Comparison of ENCODE assay signal across 12 mouse cellular contexts in genomic region chr7:98876119-98876518, GRCm38 (mm10). TPM values are rescaled to one million over a fixed set of nuclear protein-coding genes. Genes with fewer than 3 reads are reported as not detected.
DNase-seq lines count a peak whose midpoint lies in the region; ATAC-seq and TF ChIP-seq lines count a peak whose summit lies in the region.
"Had no signal": no experiment of that assay in that cellular context is flagged by ENCODE, and none has a peak within 500 bp of the region (broad histone marks: within the 10 kb centered on the region; RNA-seq: fewer than 3 reads in every experiment).

No protein-coding gene starts in this region.

- peak; percentile 46 for DNase-seq in heart, postnatal 4 days
- DNase-seq in heart, postnatal 36 days = no peak
- DNase-seq in 3T3-L1 (ENCODE audit: low read depth, low spot score) (peak; percentile 22), ES-CJ7 (ENCODE audit: low read depth, low spot score) (peak; percentile 35)
- DNase-seq in hindbrain, postnatal 0 days (ENCODE audit: low spot score) = no peak
- DNase-seq in kidney, adult 9 months = no peak
- DNase-seq: adrenal gland, postnatal 25 days; kidney, postnatal 10 days; liver, embryonic 13.5 days had no signal

- no peak for TF ChIP-seq CTCF in hindbrain, postnatal 0 days (IDR thresholded peaks at IDR 0.05; ENCODE audit: low read depth)

- peaks cover 11% of the 10 kb centered on the region; the same call in 1 of the 2 replicates for H3K4me1 ChIP-seq in hindbrain, postnatal 0 days (ENCODE audit: insufficient read depth, low read length)
- H3K4me1 ChIP-seq: liver, embryonic 13.5 days had no signal

- no peaks in the 10 kb centered on the region for H3K27me3 ChIP-seq in hindbrain, postnatal 0 days (ENCODE audit: insufficient read depth, low read length)

- peak overlapping the region; percentile 36; the same call in 1 of the 2 replicates for H3K4me2 ChIP-seq in hindbrain, postnatal 0 days (ENCODE audit: low read depth, low read length)
- H3K4me2 ChIP-seq: liver, embryonic 13.5 days had no signal

- intact Hi-C loops in heart, postnatal 36 days (cut with DNase I) = no loop called here

- no peak overlapping the region for H3K9ac ChIP-seq in hindbrain, postnatal 0 days (replicated peaks; ENCODE audit: low read length)
- H3K9ac ChIP-seq: hindbrain, embryonic 15.5 days; liver, embryonic 13.5 days had no signal

- H3K27ac ChIP-seq in hindbrain, postnatal 0 days = no peak overlapping the region
- H3K27ac ChIP-seq: hindbrain, embryonic 15.5 days; liver, embryonic 13.5 days had no signal

- H3K36me3 ChIP-seq in hindbrain, postnatal 0 days (ENCODE audit: insufficient read depth, low read length) = no peaks in the 10 kb centered on the region
- H3K36me3 ChIP-seq: hindbrain, embryonic 15.5 days; liver, embryonic 13.5 days had no signal

- H3K4me3 ChIP-seq in hindbrain, postnatal 0 days (ENCODE audit: low read length) = no peak overlapping the region
- H3K4me3 ChIP-seq: hindbrain, embryonic 15.5 days; liver, embryonic 13.5 days; megakaryocyte, embryonic 14.5 days had no signal

- H3K9me3 ChIP-seq in hindbrain, postnatal 0 days (ENCODE audit: low read length) = no peaks in the 10 kb centered on the region
- H3K9me3 ChIP-seq: hindbrain, embryonic 15.5 days; liver, embryonic 13.5 days; megakaryocyte, embryonic 14.5 days had no signal

- WGBS in hindbrain, postnatal 0 days = 29% methylated on average over 13 of the region's 13 CpGs

- ATAC-seq in hindbrain, postnatal 0 days = no peak
- ATAC-seq in megakaryocyte, adult 5-6 weeks (ENCODE audit: poor library complexity, severe bottlenecking) = no peak

RNA-seq across cellular contexts. Expression of gene Wnt11, which starts 41.2 kb away (rescaled TPM):
- total RNA-seq in heart, postnatal 4 days (2021) = 1 to 10 TPM; 4.4 to 5.7 TPM
- 1 to 10 TPM; 5.1 to 9.2 TPM for total RNA-seq in heart, postnatal 36 days (2021)
- total RNA-seq in hindbrain, postnatal 0 days (2014; rRNA removed) = 11.4 and 17.2 TPM in 2 replicates
- polyA plus RNA-seq in hindbrain, postnatal 0 days (2015; fragmentation: Nextera tagmentation; extraction: Ambion mirVana) = 2.2 and 2.8 TPM in 2 replicates
- 0.05 TPM in 1 of 2 replicates, not detected in the other for total RNA-seq in megakaryocyte, adult 5-6 weeks (2015)
- total RNA-seq in megakaryocyte, adult 5-6 weeks (2017) = 0.15 TPM in 1 of 2 replicates, not detected in the other

Comparison
In these comparisons a context has a peak if more than half of its experiments do, and no peak if none do; other contexts are left out.
1. DNase-seq: peak in heart, postnatal 4 days (single experiment), 3T3-L1 (single experiment) and ES-CJ7 (single experiment); none in heart, postnatal 36 days (0 of 2), hindbrain, postnatal 0 days (single experiment) and kidney, adult 9 months (single experiment).
2. RNA of gene Wnt11, which starts 41.2 kb away (total RNA-seq): 11.4 to 17.2 TPM in hindbrain, postnatal 0 days, 5.1 to 9.2 TPM in heart, postnatal 36 days and 4.4 to 5.7 TPM in heart, postnatal 4 days; 0.05 to 0.15 TPM in megakaryocyte, adult 5-6 weeks; every median in the first group is over 4 times any median in the second.